Mouse (Mus musculus) skeletal muscle tissue, postnatal 0 days (tissue): ENCODE data around the gene Rhox2f. TPM values are rescaled to one million over a fixed set of nuclear protein-coding genes. Genes with fewer than 3 reads are reported as not detected.

Experiments used
- polyA plus RNA-seq: library from polyadenylated mRNA; unstranded; fragments of >200 nt; fragmentation: Nextera tagmentation; extraction: Ambion mirVana; gene quantifications from 2 replicates; pipeline ENCODE4 v1.2.1, GENCODE M21; 2015

The Rhox2f gene
- not detected in 2 replicates for polyA plus RNA-seq

DNA sequence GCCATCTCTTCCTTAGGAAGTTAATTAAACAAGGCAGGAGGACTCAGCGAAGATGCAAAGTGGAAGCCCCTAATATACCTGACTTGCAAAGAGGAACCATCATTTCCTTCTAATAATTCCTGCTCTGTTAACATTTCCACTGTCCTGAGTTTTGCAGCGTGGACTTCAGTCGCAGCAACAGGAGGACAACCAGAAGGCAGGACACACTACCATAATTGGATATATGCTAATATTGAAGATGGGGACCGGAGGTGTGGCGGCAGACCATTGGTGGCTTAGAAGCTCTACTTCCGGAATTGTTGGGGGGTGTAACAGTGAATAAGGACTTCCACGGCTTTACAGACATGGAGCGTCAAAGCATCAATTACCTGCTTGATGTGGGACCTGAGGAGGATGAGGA, at the start of gene Rhox2f:
Gene Rhox2f (plus strand): TSS at position 301 of the 400 bp plus-strand sequence.

GRCm38 (mm10) chrX:37530152-37530551, 41.1 kb upstream of the Rhox2f start, which contains the start of gene Rhox2e:
Rhox2e (plus strand) TSS chrX:37530452.

GRCm38 (mm10) chrX:37541719-37542118, 29.5 kb upstream of the Rhox2f start, which contains the start of gene Rhox3e:
Rhox3e (plus strand) TSS chrX:37542019.

DNA sequence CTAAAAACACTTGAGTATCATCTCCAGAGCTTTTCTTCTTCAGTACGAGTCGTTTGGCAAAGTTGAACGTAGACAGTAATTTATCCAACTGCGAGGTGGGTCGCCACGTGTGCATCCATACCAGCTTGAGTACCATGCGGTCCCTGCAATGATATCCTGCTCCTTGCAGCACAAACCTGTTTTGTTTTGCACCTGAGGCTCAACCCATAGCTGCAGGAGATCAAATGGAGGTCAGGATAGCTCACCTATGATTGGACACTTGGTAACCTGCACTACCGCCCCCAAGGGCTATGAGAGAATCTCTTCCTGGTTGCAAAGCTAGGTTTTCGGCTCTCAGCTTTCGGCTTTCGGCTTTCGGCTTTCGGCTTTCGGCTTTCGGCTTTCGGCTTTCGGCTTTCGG, 14.1 kb upstream of the Rhox2f start, which contains the start of gene Rhox4e:
Gene Rhox4e (plus strand): TSS at position 301 of the 400 bp plus-strand sequence.

GRCm38 (mm10) chrX:37580692-37581091, 9.5 kb downstream of the Rhox2f start, which contains the start of gene Rhox3f:
Rhox3f (plus strand) TSS chrX:37580992.

DNA sequence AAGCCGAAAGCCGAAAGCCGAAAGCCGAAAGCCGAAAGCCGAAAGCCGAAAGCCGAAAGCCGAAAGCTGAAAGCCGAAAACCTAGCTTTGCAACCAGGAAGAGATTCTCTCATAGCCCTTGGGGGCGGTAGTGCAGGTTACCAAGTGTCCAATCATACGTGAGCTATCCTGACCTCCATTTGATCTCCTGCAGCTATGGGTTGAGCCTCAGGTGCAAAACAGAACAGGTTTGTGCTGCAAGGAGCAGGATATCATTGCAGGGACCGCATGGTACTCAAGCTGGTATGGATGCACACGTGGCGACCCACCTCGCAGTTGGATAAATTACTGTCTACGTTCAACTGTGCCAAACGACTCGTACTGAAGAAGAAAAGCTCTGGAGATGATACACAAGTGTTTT, 36.4 kb downstream of the Rhox2f start, which contains the start of gene Rhox4f:
Gene Rhox4f (minus strand): TSS at position 101 of the 400 bp plus-strand sequence.

Other genes with a start within 250 kb of the Rhox2f start
- 0.68 TPM in 1 of 2 replicates, not detected in the other for gene Rhox3a2, start 191.4 kb upstream of the Rhox2f start, polyA plus RNA-seq
- not detected in 2 replicates for gene Rhox4a2, start 180.6 kb upstream of the Rhox2f start, polyA plus RNA-seq
- gene Rhox2b, start 159.3 kb upstream of the Rhox2f start, polyA plus RNA-seq, result not detected in 2 replicates
- not detected in 2 replicates for gene Rhox4b, start 138.9 kb upstream of the Rhox2f start, polyA plus RNA-seq
- 0.21 TPM in 1 of 2 replicates, not detected in the other for gene Rhox2c, start 117.7 kb upstream of the Rhox2f start, polyA plus RNA-seq
- gene Rhox3c, start 112.8 kb upstream of the Rhox2f start, polyA plus RNA-seq, result 0.63 and 1.1 TPM in 2 replicates
- not detected in 2 replicates for gene Rhox4c, start 91.1 kb upstream of the Rhox2f start, polyA plus RNA-seq
- gene Rhox2d, start 78.0 kb upstream of the Rhox2f start, polyA plus RNA-seq, result not detected in 2 replicates
- gene Rhox4d, start 57.0 kb upstream of the Rhox2f start, polyA plus RNA-seq, result not detected in 2 replicates
- not detected in 2 replicates for gene Rhox2e, start 41.0 kb upstream of the Rhox2f start, polyA plus RNA-seq
- 0.35 and 0.41 TPM in 2 replicates for gene Rhox3e, start 29.4 kb upstream of the Rhox2f start, polyA plus RNA-seq
- not detected in 2 replicates for gene Rhox4e, start 14.0 kb upstream of the Rhox2f start, polyA plus RNA-seq
- gene Rhox3f, start 9.6 kb downstream of the Rhox2f start, polyA plus RNA-seq, result 0.18 and 0.67 TPM in 2 replicates
- gene Rhox4f, start 36.3 kb downstream of the Rhox2f start, polyA plus RNA-seq, result not detected in 2 replicates
- gene Rhox3g, start 57.2 kb downstream of the Rhox2f start, polyA plus RNA-seq, result not detected in 2 replicates
- gene Rhox2g, start 72.1 kb downstream of the Rhox2f start, polyA plus RNA-seq, result not detected in 2 replicates
- not detected in 2 replicates for gene Rhox4g, start 79.9 kb downstream of the Rhox2f start, polyA plus RNA-seq
- 0.16 TPM in 1 of 2 replicates, not detected in the other for gene Rhox3h, start 97.4 kb downstream of the Rhox2f start, polyA plus RNA-seq
- not detected in 2 replicates for gene Rhox2h, start 101.9 kb downstream of the Rhox2f start, polyA plus RNA-seq
- gene Rhox5, start 233.4 kb downstream of the Rhox2f start, polyA plus RNA-seq, result 0.24 TPM in 2 replicates